Mouse (Mus musculus): ENCODE data around the gene Tmed10. TPM values are rescaled to one million over a fixed set of nuclear protein-coding genes. Genes with fewer than 3 reads are reported as not detected.

The Tmed10 gene
- polyA plus RNA-seq, 2 experiments from 2014 or later, result 211 to 243 TPM

DNA sequence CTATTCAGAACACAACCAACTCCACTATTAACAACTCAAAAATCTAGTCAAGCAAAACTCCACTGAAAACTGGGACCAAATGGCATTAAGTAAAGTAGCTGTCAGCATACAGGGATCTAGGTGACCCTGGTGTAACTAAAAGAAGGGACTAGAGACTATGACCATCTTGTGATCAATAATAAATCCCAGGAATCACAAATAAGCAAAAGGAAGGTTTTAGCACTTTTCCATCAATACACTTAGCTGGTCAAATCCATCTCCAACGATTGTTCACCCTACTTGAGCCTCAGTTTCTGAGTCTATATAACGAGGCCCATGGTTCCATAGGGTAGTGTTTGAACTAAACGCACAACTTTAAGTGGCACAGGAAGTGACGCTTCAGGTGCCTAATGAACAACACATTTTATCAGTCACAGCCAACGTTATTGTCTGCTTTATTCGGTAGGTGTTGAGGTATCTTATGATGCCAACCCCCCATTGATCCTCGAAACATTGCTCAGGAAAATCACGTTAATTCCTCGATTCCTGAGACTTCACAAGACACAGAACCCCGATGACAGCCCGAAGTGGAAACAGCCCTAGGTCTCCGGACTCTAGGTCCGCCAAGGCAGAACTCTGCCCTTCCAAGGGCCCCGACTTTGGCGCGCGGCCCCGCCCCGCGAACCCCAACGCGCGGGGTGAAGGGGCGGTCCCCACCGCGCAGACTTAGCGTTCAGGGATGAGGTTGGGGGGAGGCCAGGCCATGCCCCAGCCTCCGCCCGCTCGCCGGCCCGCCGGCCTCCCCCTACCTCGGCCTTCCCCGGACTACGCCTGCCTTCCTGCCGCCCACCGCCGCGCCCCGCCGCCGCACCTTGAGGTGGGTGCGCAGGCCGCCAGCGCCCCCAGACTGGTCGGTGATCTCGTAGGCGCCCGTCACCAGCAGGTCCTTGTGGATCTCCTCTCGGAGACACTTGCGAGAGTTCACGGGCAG lies 771 bp downstream of the Tmed10 start:
- peak; percentile 60 for ATAC-seq

DNA sequence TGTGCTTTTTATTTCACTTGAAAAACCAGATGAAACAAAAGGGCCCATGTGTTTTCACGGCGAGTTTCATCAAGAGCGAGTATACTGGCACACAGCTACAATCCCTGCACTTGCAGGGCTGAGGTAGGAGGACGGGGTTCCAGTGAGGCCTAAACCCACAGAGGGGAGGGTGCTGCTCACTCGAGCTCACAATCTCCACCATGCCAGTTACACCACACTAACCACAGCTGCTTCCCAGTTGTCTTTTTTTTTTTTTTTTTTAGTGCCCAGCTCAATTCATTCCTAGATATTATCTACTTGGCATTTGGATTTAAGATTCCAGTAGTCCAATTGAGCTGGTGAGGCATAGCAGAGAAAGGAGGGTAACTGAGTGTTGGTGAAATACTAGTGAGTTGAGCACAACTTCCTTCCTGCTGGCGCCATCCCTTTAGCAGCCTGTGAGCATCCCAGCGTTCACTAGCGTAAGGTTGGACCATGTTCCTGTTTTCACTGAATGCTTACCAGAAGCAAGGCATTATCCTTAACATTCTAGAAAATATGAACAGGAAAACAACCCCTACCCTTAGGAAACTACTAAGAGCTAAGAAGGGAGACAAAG lies 2.5 kb downstream of the Tmed10 start:
- no peak for ATAC-seq

DNA sequence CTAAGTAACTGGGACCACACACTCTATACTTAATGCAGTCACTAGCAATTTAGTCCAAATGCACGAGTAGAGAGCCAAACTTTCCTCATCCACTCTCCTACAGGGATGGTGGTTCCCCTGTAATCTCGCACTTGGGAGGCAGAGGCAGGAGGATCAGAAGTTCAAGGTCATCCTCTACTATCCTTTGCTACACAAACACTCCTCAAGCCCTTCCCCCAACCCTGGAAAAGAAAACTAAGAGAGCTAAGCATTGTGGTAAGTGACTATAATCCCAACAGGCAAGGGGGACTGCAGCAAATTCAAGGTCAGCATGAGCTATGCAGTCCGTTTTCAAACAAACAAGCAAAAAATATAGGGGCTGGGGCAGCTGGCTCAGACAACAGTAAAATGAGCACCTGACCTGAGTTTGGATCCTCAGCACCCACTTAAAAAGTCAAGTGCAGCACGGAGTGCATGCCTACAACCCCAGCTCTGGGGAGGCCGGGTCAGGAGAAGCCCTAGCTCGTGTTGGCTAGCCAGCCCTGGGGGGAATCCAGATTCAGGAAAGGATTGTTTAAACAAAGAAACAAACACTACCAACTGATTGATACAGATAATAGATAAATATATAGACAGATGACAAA lies 6.1 kb downstream of the Tmed10 start:
- ATAC-seq, result no peak

DNA sequence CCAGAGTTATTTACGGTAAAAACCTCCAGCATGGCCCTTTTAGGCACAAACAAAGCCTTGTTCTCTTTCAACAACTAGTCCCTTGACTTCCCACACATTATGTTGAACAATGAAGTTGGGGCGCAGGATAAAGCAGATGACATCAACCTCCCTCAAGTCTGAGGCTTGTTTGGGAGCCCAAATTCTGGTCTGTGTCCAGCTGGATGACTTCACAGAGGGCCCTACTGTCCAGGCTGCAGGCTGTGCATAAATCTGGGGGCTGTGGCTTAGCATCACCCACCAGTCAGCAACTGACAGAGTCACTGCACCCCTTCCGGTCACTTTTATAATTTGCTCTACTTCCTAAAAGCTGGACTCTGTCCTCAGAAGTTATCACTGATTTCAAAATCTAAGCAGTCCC lies 8.4 kb downstream of the Tmed10 start:
- no peak for ATAC-seq

DNA sequence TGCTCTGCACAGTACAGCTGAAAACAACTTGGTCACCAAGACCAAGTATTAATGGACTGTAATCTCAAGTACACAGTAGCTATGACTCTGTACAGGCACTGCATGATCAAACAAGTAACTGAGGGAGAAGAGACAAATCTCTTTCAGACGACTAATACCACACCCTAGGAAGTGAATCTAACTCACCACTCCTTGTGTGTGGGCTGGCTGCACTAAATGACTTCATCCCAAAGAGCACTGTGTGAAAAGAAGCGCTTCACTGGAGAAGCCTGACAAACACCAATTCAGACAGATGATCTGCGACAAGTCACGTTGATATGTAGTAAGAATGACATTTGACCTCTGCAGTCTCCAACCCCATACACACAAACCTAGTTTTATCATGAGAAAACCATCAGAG lies 12.1 kb downstream of the Tmed10 start:
- ATAC-seq, result no peak

DNA sequence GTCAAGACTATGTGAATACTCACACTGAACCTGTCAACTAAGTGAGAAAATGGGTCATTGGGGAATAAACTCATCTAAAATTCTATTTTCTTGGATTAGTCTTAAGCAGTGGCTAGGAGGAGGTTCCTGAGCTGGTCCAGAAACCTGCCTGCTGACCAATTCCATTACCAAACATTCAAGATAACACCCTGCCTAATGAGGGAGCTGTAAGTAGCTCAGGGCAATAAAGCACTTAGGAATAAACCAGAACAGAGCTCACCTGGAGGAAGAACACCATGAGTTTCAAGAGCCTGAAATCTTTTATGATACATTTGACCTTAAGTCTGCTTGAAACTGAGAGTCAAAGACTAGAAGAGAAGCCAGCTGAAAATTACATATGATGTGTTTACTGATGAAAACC lies 13.1 kb downstream of the Tmed10 start:
- ATAC-seq, result no peak

DNA sequence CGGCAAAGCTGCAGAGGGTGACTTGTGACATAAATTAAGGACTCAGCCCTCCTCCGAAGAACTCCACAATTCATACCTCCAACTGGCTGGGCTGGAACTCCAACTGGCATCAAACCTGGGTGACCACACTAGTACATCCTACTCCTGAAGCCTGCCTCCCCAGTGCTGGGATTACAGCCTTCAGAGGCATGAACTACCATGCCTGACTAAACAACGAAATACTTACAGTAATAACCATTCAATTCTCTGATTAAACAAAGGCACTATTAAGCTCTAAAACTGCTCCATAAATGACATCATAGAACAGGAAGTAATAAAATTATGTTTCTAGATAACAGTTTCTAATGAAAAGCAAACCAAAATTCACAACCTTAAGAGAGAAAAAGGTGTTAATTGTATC lies 13.5 kb downstream of the Tmed10 start:
- no peak for ATAC-seq

DNA sequence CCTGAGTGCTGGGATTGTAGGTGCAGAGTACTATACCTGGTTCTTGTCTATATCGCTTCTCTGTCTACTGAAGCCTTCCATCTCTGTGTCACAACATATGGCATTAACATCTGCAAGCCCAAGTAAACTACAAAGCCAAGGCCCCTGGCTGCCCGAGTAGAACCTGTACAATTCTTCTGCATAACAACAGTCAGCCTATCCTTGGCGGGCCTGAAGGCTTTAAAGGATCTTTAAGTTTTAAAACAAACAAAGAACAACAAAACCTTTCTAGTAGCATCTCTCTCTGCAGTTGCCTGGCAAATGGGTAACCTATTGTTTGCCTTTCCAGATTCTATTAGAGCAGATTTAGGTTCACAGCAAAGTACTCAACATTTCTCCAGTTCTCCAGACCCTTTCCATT lies 20.6 kb downstream of the Tmed10 start:
- ATAC-seq, result no peak

DNA sequence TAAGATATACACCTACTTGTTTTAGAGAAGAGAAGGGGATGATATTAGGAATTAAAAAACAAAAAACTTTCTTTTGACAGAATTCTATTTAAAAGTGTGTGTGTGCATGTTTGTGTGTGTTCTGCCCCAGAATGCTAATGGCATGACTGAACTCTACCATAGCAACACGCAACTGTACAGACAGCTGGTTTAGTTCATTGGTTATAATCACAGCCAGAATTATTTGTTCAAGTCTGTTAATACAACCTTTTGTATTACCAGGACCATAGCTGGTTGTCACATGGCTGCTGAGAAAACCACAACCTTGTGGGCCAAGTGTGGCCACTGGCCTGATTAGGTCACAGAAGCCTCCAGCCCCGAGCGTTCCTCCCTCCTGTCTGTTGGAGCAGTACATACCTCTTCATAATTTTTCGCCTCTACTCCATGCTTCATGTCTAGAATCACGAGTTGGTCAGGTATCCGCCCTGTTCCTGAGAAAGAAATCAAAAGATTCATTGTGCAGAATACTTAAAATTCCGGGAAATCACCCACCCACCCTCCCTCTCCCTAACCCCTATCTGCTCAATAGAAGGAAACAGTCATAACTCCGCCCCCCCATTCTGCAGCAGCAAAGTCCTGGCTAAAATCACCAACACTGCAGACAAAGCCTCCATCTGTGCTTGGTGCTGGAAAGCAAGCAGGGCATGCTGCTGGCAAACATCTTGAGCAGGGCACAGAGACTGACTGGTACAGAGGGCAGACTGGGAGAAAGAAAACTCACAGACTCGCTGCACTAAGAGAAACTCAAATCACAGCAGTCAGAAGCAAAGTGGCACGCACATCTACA lies 24.0 kb downstream of the Tmed10 start:
- no peak for ATAC-seq

DNA sequence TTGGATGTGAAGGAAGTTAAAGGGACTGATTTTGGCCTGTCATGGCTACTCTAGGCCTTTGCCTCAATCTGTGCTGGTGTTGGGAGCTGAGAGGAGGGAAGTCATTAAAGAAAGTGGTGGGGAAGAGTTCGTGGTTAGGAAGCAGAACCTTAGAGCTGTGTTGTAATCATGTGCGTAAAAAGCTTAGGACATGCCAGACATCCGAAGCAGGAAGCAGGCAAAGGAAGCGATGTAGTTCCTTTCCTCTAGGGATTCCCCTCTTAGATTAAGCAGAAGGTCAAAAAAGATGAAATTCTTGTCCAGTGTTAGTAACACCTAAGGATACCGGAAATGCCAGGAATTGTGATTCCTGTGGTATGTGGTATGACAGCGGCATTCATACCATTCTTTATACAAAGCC lies 26.3 kb downstream of the Tmed10 start:
- no peak for ATAC-seq

DNA sequence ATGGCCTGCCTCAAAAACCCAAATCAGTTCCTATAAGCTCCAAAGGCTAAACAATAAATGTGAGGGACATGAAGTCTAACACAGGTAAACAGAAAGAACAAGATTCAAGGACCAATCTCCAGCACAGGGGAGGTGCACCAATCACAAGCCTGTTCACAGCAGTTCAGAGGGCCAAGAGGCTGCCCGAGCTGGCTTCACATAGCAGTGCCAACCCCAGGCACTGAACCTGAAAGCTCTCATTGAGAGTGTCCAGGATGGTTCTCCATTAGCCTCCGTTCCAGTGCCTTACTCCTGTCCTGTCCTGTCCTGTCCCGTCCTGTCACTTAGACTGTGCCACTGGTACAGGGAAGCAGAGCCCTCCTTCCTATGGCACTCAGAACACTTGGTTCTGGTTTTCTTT lies 27.5 kb downstream of the Tmed10 start:
- ATAC-seq, result no peak

DNA sequence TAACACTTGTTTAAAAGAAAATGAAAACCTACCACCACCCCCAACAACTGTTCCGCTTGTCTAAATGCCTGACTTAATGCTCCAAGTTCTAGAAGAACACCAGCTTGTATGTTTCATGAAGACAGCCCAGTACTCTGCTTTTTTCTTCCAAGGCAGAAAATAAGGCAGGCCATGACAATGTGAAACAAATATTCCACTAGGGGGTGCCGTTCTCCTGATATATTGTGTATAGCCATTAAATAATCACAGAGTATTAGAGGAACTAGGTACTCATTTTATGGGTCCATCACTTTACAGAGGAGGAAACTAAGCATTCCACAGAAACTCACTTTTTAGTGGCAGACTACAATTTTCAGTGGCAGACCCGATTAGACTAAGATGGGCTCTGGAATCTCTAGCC lies 28.3 kb downstream of the Tmed10 start:
- peak; percentile 92 for ATAC-seq

DNA sequence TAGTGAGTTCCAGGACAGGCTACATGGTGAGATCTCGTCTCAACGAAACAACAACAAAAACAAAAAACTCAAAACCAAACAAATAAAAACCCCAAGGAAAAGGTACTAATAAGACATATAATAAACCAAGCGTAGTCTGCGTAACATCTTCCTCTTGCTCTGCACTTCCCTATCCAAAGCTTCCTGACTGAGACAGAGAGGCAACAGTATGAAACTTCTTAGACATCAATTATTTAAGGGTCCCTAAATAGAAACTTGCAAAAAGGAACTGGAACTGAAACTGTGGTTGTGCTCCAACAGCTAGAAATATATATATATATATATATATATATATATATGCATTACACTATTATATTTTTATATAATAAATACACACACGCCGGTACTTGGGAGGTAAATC lies 29.1 kb downstream of the Tmed10 start:
- ATAC-seq, result no peak

DNA sequence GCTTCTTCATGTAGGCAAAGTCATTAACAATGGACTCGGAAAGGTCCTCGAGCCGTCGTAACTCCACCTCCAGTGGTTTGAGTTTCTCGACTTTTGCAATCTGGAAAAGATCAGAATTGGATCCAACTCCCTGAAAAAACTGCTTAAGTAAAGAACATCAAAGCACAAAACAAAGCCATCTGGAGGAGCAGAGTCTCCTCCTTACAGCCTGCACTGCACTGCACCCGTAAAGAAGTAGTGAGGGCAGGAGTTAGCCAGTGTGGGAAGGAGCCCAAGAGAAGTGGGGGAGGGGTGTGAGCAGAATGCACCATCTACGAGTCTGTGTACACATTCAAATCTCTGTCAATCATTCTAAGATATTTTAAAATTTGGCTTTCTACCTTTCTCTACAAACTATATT lies 30.4 kb downstream of the Tmed10 start:
- ATAC-seq, result no peak

DNA sequence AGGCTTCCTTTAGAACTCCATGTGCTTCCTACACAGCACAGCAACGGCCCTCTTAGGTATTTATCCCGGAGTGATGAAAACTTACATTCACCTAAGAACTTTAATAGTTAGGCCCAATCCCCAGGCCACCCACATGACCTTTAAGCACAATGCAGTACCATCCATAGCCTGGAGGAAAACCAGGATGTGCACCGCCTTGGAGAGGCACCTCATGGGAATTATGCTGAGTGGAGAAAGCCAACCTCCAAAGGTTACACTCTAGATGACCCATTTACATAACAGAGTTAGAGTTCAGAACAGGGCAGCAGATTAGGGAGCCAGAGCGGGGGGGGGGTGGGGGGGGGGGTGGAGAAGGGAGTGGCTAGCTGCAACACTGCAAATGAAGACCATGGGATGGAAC lies 32.3 kb downstream of the Tmed10 start:
- no peak for ATAC-seq

DNA sequence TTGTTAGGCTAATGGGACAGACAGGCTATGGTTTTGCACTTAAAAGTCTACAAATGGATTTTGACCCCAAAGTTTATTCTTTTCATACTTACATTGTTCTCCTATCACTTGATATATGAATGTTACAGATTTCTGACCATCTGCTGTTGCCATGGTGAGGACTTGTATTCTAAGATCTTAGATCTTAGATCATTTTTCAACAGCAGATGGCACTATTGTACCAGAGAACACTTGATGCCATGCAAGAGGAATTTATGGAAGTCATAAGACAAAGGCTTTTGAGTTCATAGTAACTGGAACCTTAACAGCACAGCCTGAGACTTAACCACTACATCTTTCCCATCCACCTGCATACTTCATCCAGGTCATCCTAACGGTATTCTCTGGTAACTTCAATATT lies 33.5 kb downstream of the Tmed10 start:
- peak; percentile 35 for ATAC-seq

DNA sequence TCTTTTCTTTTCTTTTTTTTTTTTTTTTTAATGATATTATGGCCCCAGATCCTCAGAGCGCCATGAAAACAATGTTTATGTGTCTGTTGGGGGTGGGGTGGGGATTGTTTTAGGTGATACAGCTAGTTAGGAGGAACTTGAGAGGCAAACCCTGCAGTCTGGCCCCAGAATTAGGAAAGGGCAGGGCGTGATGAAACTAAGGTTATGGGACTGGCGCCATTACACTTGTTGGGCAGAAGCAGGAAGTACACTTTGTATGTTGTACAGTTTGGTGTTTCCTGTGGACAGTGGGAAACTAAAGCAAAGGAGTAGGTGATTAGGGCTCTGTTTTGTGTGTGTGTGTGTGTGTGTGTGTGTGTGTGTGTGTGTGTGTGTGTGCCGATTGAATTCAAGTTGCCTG lies 34.7 kb downstream of the Tmed10 start:
- ATAC-seq, result peak; percentile 22

DNA sequence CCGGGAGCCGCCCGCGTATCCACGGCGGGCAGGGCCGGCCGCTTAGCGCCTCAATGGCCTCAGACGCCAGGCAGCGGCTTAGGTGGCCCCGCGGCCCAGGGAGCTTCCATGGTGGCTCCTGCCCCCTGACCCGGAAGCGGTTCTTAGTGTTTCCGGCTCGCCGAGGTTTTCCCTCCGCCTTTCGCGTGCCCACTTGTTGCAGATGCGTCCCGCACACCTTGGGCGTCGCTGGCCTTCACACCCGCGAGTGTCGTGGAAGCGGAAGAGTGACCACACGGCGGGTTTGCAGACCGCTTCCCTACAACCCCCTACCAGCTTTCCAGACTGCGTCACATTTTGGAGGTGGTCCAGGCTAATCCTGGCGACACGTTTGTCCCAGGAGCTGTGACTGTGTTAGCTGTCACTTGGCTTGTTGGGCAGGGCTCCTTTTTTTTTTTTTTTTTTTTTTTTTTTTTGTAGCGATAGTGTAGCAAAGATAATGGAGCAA lies 35.4 kb downstream of the Tmed10 start, which contains the start of gene Nek9:
Gene Nek9, minus strand, starts transcription at position 120 of the 487 bp plus-strand sequence.
- peak; percentile 95 for ATAC-seq

DNA sequence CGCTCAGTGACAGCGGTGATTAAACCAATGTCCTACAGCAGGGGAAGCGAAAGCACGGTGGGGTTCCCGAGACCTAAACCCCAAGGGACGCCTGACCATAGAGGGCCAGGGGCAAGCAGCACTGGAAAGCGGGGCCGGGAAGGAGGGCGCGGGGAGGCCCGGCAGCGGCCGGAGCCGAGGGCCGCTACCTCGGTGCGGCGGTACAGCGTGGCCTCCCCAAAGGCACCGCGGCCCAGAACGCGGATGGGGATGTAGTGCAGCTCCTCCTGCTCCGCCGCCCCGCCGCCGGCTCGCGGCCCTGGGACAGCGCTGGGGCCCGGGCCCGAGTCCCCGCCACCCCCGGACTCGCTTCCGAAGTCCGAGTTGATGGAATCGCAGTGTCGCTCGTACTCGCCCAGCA lies 35.8 kb downstream of the Tmed10 start:
- peak; percentile 40 for ATAC-seq

DNA sequence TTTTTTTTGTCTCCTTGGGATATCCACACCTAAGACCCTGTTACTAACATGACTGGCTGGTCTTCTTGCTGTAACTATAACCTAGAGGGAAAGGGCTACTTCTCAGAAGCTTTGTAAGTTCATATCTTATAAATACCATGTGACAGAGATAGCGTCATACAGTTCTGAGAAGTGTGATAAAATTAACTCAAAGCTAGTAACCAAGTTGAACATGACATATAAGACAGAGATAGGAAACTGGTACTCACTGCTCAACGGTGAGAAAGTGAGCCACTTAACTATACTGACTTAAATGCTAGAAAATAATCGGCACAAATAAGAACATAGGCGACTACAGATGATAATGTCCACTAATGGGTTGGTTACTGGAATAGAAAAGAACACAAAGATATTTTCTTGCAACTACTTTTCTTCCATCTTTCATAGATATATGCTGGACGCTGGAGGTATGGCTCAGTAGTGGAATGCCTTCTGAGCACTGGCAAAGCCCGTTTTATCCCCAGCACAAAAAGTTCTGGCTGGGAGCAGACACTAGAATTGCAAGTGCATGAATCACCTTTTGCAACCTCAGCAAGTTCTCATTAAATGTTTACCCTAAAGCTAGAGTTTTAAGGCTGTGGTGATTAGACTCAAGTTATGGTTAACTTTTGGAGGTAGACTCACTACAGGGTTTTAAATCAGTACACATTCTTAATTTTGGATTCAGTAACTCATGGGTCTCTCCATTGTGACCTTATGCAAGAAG lies 36.9 kb downstream of the Tmed10 start:
- ATAC-seq, result no peak

DNA sequence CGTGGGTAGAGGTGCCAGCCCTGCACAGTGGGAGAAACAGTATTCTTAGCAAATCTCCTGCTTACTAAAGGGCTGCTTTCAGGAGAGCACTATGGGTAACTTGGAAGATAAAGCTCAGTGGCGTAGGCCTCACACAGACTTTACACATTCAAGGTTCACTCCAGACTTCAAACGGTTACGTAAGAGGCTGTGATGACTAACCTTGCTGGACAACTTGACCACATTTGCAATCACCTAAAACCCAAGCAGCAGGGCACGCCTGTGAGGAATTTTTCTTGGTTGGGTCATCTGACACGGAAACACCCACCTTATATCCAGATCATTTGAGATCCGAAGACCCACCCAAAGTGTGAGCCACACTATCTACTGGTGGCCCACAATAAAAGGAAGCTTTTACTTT lies 44.5 kb downstream of the Tmed10 start:
- ATAC-seq, result no peak

DNA sequence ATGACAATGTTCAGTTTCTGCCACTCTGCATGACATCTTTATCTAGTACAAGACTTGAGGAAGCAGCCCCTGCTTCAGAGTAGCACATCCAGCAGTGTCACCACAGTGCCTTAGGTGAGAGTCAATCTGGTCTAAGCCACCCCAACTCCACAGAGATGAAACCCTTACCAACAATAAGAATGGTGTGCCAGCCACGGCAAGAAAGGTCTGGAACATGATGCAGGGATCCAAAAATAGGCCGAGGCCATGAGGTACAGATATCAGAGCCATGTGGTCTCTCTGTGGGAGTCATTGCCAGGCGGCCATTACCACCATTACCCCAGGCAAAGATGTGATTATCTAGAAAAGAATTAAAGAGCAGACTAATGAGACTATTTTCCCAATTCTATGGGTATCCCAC lies 66.0 kb downstream of the Tmed10 start:
- ATAC-seq, result no peak

All from CD4-positive, CD25-positive, alpha-beta regulatory T cell, adult 4 months (primary cell).